Mouse (Mus musculus) midbrain, embryonic 10.5 days (tissue): Measurements from ENCODE around the gene Mfsd4b3. TPM values are rescaled to one million over a fixed set of nuclear protein-coding genes. Genes with fewer than 3 reads are reported as not detected.

Source experiments
- DNase-seq: peaks from one replicate; pipeline ENCODE4 v3.0.0-alpha.2; 2017; ENCODE audit warnings: low spot score
- H3K27ac ChIP-seq: fragments of 300-500 bp; sonication (generic); replicated peaks from 2 replicates; pipeline ENCODE4 v1.5.1; 2016; ENCODE audit warnings: mild to moderate bottlenecking
- H3K27me3 ChIP-seq: fragments of 300-500 bp; sonication (generic); 2 replicates; pipeline ENCODE4 v1.6.1; 2016; ENCODE audit warnings: low read depth, mild to moderate bottlenecking; ENCODE audit not compliant: poor library complexity, severe bottlenecking
- H3K36me3 ChIP-seq: fragments of 300-500 bp; sonication (generic); 2 replicates; pipeline ENCODE4 v1.6.1; 2016; ENCODE audit warnings: mild to moderate bottlenecking, moderate library complexity
- H3K4me1 ChIP-seq: fragments of 300-500 bp; sonication (generic); 2 replicates; pipeline ENCODE4 v1.6.1; 2016
- H3K4me3 ChIP-seq: fragments of 300-500 bp; sonication (generic); 2 replicates; pipeline ENCODE4 v1.5.1; 2016; ENCODE audit warnings: mild to moderate bottlenecking, moderate library complexity
- H3K9me3 ChIP-seq: fragments of 300-500 bp; sonication (generic); replicated peaks from 2 replicates; pipeline ENCODE4 v1.6.1; 2016; ENCODE audit warnings: mild to moderate bottlenecking
- WGBS: fragments of 180-500 bp; shearing (Covaris S2); methylation state at CpG from one replicate; pipeline ENCODE4 v1.1.7; 2016; 5-methylcytosine and 5-hydroxymethylcytosine counted together
- polyA plus RNA-seq: library from polyadenylated mRNA; unstranded; fragments of >200 nt; fragmentation: Nextera tagmentation; extraction: Ambion mirVana; gene quantifications from 2 replicates; pipeline ENCODE4 v1.2.1, GENCODE M21; 2016

The Mfsd4b3 gene
- polyA plus RNA-seq, 1 experiment from 2014 or later = 0.16 TPM

DNA sequence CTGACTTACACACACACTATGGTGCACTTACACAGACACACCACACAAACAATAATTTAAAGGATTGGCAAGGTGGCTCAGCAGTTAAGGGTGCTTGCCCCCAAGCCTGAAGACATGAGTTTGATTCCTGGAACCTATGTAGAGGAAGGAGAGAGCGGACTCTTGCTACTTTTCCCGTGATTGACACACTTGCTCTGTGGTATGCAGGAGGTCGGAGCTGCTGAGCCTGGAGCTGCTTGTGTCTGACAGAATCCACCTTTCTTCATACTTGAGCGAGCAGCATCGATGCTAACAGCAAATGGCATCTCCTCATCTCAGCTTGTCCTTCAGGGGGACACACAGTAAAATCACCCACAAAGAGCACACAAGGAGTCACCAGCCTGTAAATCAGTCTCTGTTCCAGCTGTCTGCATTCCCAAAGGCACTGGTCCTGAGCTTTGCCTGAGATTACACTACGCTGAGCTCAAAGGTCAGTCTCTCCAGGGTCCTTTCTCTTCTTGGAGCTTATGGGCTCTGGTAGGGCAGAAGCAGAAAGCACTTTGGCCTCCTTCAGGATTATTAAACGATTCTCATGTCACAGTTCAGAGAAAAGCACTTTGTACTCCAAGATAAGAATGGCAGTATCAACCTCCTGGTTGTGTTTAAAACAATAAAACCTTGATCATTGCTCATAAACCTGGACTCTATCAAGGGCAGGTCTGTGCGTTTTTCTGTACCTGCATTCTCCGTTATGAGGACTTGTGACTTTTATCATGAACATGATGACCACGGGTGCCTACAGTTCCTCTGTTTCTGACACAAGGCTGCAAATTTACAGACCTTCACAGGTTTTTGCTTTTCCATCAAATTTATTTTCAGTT, 52.9 kb downstream of the Mfsd4b3 start:
- no peak for DNase-seq
- H3K36me3 ChIP-seq = no peaks in the 10 kb centered on the region
- H3K9me3 ChIP-seq = no peaks in the 10 kb centered on the region
- 79% methylated on average over 10 of the region's 10 CpGs for WGBS
- no peaks in the 10 kb centered on the region for H3K4me1 ChIP-seq
- no peak overlapping the region for H3K4me3 ChIP-seq
- no peaks in the 10 kb centered on the region for H3K27me3 ChIP-seq
- no peak overlapping the region for H3K27ac ChIP-seq

DNA sequence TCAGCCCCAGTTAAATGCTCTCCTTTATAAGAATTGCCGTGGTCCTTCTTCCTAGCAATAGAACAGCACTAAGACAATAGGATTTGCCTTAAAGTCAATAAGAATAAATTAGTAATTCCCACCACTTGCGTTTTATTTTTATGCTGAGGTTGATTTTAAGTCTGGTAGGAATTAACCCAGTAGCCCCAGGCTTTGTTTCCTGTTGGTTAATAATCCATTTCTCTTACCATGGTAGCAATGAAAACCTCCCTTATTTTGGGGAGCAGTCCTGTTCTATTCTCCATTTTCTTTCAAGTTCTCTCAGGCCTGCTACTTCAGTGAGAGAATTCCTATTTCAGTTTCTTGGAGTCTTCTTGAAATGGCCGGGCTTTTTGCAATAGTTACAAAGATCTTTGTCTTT, 55.8 kb downstream of the Mfsd4b3 start:
- DNase-seq = no peak
- H3K27me3 ChIP-seq = no peaks in the 10 kb centered on the region
- no peak overlapping the region for H3K4me3 ChIP-seq
- no peaks in the 10 kb centered on the region for H3K9me3 ChIP-seq
- no peak overlapping the region for H3K27ac ChIP-seq
- H3K4me1 ChIP-seq = peaks cover 5% of the 10 kb centered on the region
- H3K36me3 ChIP-seq = no peaks in the 10 kb centered on the region
- 76% methylated on average over 3 of the region's 3 CpGs for WGBS

DNA sequence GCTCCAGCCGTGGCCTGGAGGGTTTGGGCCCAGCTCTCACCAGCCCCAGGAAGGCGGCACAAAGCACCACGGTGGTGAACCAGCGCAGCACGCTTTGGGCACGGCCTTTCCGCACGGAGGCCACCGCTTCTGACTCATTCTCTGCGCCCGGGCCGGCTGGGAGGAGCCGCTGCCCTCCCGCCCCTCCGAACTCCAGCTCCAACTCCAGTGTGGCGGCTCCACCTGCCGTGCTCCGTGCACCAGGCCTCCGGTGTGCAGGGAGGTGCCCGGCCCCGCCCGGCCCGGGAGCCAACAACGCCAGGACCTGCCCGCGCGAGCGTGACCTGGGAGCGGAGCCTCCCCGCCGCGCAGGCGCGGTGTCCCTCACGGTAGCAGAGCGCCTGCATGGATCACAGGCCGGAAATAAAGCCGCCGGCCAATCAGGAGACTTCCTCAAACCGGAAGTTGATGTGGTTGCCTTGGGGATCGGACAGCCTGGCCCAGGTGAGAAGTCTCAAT, 61.0 kb downstream of the Mfsd4b3 start, which contains the start of gene Mfsd4b4:
Gene Mfsd4b4, minus strand, starts transcription at position 365 of the 498 bp plus-strand sequence.
- DNase-seq = peak; percentile 92
- 1% methylated on average over 41 of the region's 41 CpGs for WGBS
- Histone ChIP-seq H3K27me3 (no peaks in the 10 kb centered on the region), H3K36me3 (no peaks in the 10 kb centered on the region), H3K4me3 (peak within 1 kb of the TSS; percentile 89), H3K4me1 (peaks cover 19% of the 10 kb centered on the region), H3K27ac (peak within 1 kb of the TSS; percentile 98), H3K9me3 (no peaks in the 10 kb centered on the region)

Other genes with a start within 250 kb of the Mfsd4b3 start
- 8.4 and 11.5 TPM in 2 replicates for gene Rev3l, start 228.0 kb downstream of the Mfsd4b3 start, polyA plus RNA-seq
- 4.5 and 4.6 TPM in 2 replicates for gene Mfsd4b4, start 60.9 kb downstream of the Mfsd4b3 start, polyA plus RNA-seq
- gene Mfsd4b2, start 33.2 kb downstream of the Mfsd4b3 start, polyA plus RNA-seq = not detected in 2 replicates
- gene Mfsd4b5, start 26.5 kb upstream of the Mfsd4b3 start, polyA plus RNA-seq = 0.09 TPM in 1 of 2 replicates, not detected in the other
- not detected in 2 replicates for gene Mfsd4b1, start 65.1 kb upstream of the Mfsd4b3 start, polyA plus RNA-seq
- gene Slc16a10, start 182.1 kb upstream of the Mfsd4b3 start, polyA plus RNA-seq = 5.0 and 6.4 TPM in 2 replicates